Mouse (Mus musculus) kidney, adult 2 months (tissue): Measurements from ENCODE around the gene Ccdc124. TPM values are rescaled to one million over a fixed set of nuclear protein-coding genes. Genes with fewer than 3 reads are reported as not detected.

Experiments
- DNase-seq: peaks from one replicate; pipeline ENCODE4 v3.0.0; 2021
- H3K27ac ChIP-seq: fragments of 200-500 bp; 2 replicates; pipeline ENCODE4 v1.5.1; 2012; ENCODE audit warnings: low read depth, low read length, control low read depth, inconsistent platforms; ENCODE audit not compliant: insufficient read depth
- H3K27me3 ChIP-seq: fragments of 200-500 bp; replicated peaks from 2 replicates; pipeline ENCODE4 v1.6.1; 2012; ENCODE audit warnings: mild to moderate bottlenecking, moderate library complexity, low read length, inconsistent platforms; ENCODE audit not compliant: control insufficient read depth, insufficient read depth
- H3K36me3 ChIP-seq: fragments of 200-500 bp; 2 replicates; pipeline ENCODE4 v1.6.1; 2012; ENCODE audit warnings: mild to moderate bottlenecking, moderate library complexity, low read length, inconsistent platforms; ENCODE audit not compliant: control insufficient read depth, insufficient read depth
- H3K4me1 ChIP-seq: fragments of 200-500 bp; 2 replicates; pipeline ENCODE4 v1.6.1; 2011; ENCODE audit warnings: low read length; ENCODE audit not compliant: control insufficient read depth, insufficient read depth
- H3K4me3 ChIP-seq: fragments of 200-500 bp; 2 replicates; pipeline ENCODE4 v1.5.1; 2011; ENCODE audit warnings: mild to moderate bottlenecking, low read depth, low read length, control low read depth; ENCODE audit not compliant: insufficient read depth
- CTCF ChIP-seq: fragments of 200-500 bp; conservative IDR thresholded peaks from 2 replicates; pipeline ENCODE4 v1.5.1; 2011; ENCODE audit warnings: low read depth, mild to moderate bottlenecking, control low read depth, low read length, moderate library complexity, mixed read lengths; ENCODE audit not compliant: insufficient read depth, insufficient read length
- POLR2A ChIP-seq: fragments of 200-500 bp; IDR thresholded peaks from one replicate; pipeline ENCODE4 v1.6.1; 2011; ENCODE audit warnings: low read depth, low read length, control low read depth
- WGBS: fragments of 180-500 bp; shearing (Covaris S2); methylation state at CpG from one replicate; pipeline ENCODE4 v1.1.7; 2018; 5-methylcytosine and 5-hydroxymethylcytosine counted together
- polyA plus RNA-seq: library from polyadenylated mRNA; depleted of rRNA; stranded (reverse); fragments of >200 nt; gene quantifications from 2 replicates; pipeline ENCODE4 v1.2.3, GENCODE M21; 2012

The Ccdc124 gene
- polyA plus RNA-seq, 1 experiment: 48.9 TPM

DNA sequence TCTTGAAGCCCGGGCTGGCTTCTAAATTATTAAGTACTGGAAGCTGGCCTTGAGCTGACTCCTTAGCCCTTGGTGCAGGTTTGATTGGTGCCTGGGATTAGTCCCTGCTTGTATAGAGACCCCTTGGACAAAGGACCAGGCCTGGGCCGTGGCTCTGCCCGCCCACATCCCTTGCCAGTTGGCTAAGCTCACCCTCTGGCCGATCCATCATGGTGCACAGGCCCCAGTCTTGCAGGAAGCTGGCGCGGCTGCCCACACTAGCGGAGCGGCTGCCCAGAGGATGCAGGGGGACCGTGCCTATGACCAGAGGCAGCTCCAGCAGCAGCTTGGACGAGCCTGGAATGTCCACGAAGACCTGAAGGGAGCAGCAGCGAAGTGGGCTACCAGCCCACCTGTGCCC is 37.1 kb downstream of the Ccdc124 start:
- H3K27me3 ChIP-seq: no peaks in the 10 kb centered on the region
- H3K4me1 ChIP-seq: peaks cover 11% of the 10 kb centered on the region
- no peak overlapping the region for H3K4me3 ChIP-seq
- TF ChIP-seq POLR2A (no peak), CTCF (no peak)
- no peak overlapping the region for H3K27ac ChIP-seq
- no peak for DNase-seq
- no peaks in the 10 kb centered on the region for H3K36me3 ChIP-seq
- WGBS: 85% methylated on average over 12 of the region's 12 CpGs

DNA sequence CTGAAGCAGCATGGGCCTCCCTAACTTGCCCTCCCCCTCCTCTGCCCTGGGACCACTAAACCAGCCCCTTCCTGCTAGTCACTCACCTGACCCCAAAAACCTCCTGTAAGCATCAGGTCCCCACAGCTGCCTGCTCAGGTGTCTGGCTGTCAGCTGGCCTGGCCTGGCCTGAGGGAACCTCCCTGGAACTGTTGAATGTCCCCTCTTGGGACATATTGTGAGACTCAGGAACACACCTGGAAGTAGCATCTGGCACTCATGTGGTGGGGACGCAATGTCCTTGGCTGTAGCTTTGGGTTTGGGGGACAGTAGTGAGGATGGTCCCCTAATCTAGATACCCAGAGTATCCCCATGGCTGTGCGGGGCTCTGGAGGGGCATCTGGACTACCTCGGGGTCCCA is 39.7 kb downstream of the Ccdc124 start:
- H3K27ac ChIP-seq: no peak overlapping the region
- no peak overlapping the region for H3K4me3 ChIP-seq
- H3K36me3 ChIP-seq: no peaks in the 10 kb centered on the region
- DNase-seq: no peak
- TF ChIP-seq POLR2A (no peak), CTCF (no peak)
- 98% methylated on average over 3 of the region's 3 CpGs for WGBS
- H3K27me3 ChIP-seq: no peaks in the 10 kb centered on the region
- peaks cover 8% of the 10 kb centered on the region for H3K4me1 ChIP-seq

DNA sequence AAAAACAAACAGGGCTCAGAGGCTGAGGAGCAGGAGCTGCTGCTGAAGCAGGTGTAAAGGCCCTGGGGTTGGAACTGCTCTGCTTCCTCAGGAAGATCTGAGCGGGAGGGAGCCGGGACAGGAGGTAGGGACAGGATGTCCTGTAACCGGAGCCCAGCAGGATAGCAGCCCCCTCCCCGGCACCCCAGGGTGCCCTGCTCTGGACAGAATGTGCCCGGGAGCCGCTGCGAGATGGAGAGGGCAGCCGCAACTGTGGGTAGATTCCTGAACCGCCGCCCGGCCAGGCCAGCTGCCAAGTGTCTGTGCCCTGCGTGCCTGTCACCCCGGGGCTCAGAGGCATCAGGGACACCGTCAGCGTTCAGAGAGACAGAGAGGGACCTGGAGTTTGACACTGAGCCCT is 40.2 kb downstream of the Ccdc124 start:
- Histone ChIP-seq H3K27ac (peak overlapping the region; percentile 58), H3K4me3 (no peak overlapping the region), H3K36me3 (no peaks in the 10 kb centered on the region), H3K4me1 (peaks cover 8% of the 10 kb centered on the region), H3K27me3 (no peaks in the 10 kb centered on the region)
- TF ChIP-seq POLR2A (no peak), CTCF (no peak)
- WGBS: 29% methylated on average over 15 of the region's 15 CpGs
- DNase-seq: peak; percentile 82

DNA sequence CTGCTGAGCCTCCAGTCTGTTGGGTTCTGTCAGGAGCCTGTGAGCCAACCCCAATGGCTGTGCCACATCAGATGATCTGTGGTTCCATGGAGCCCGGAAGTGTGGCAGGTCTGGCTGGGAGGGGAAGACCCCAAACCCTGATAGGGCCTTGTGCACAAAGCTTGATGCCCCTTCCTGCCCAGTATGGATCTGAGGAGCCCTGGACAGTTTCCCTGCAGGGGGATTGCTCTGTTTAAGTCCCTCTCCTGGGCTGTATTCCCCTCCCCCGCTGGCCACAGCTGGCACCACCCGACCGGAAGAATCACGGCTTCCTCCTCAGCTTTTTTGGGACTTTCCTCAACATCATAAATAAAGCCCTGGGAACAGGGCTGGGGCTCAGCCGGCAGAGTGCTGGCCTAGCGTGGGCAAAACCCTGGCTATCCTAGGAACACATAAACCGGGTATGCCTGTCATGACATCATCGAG is 40.7 kb downstream of the Ccdc124 start:
- WGBS: 33% methylated on average over 9 of the region's 9 CpGs
- H3K36me3 ChIP-seq: no peaks in the 10 kb centered on the region
- H3K27ac ChIP-seq: peak overlapping the region; percentile 58
- DNase-seq: peak; percentile 73
- peaks cover 8% of the 10 kb centered on the region for H3K4me1 ChIP-seq
- H3K27me3 ChIP-seq: no peaks in the 10 kb centered on the region
- no peak overlapping the region for H3K4me3 ChIP-seq
- TF ChIP-seq CTCF: no peak
- TF ChIP-seq POLR2A: no peak

DNA sequence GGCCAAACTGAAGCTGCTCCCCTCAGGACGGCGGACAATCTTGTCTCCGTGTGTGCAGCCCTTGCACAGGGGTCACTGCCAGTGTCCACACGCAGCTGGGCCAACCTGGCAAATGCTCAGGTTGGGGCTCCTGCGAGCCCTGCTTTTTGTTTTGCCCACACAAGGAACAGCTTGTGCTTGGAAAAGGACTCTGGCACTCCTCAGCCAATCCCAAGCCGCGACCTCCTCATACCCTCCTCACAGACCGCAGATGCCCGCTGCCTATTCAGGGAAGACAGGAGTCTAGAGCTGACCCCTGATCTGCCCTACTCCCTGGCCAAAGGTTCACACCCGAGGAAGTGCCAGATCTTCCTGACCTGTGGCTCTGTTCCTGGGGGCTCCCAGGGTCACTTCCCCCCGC is 41.4 kb downstream of the Ccdc124 start:
- no peaks in the 10 kb centered on the region for H3K36me3 ChIP-seq
- H3K4me1 ChIP-seq: peaks cover 8% of the 10 kb centered on the region
- no peak for TF ChIP-seq CTCF
- no peak for TF ChIP-seq POLR2A
- H3K4me3 ChIP-seq: no peak overlapping the region
- peak overlapping the region; percentile 47 for H3K27ac ChIP-seq
- WGBS: 55% methylated on average over 11 of the region's 11 CpGs
- no peaks in the 10 kb centered on the region for H3K27me3 ChIP-seq
- DNase-seq: peak; percentile 21

DNA sequence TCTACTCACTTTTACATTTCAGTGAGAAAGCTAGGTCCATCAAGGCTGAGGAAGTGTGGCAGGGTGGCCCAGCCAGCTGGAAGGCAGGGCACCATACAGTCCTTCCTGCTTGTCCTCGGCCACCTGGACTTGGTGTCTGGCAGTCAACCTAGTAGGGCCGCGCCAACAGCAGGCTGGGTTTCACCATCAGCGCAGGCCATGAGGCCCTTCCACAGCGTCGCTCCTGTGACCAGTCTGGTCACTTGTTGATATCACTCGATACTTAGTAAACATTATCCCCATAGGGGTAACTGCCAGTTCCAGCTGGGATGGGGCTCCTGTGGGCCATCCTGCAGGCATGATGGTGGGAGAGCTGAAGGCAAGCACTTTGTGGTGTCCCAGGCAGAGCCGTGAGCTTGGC is 42.2 kb downstream of the Ccdc124 start:
- TF ChIP-seq CTCF: no peak
- no peak for TF ChIP-seq POLR2A
- DNase-seq: no peak
- WGBS: 89% methylated on average over 8 of the region's 8 CpGs

DNA sequence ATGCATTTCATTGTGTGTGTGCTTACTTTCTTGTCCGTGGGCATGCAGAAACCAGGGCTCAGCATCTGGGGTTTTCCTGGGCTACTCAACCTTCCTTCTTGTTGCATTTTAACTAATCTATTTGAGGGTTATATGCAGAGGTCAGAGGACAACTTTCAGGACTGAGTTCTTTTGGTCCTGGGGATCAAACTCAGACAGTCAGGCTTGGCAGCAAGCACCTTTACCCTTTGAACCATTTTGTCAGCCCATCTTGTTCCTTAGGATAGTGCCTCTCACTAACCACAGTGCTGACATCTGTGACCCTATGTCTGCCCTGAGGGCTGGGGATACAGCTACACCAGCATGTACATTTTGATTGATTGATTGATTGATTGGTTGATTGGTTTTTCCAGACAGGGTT is 45.9 kb downstream of the Ccdc124 start:
- H3K36me3 ChIP-seq: no peaks in the 10 kb centered on the region
- peak; percentile 56 for DNase-seq
- no peak overlapping the region for H3K27ac ChIP-seq
- 48% methylated on average over 1 of the region's 1 CpGs for WGBS
- TF ChIP-seq CTCF: no peak
- TF ChIP-seq POLR2A: no peak
- H3K27me3 ChIP-seq: no peaks in the 10 kb centered on the region
- peaks cover 1% of the 10 kb centered on the region; the same call in 1 of the 2 replicates for H3K4me1 ChIP-seq
- H3K4me3 ChIP-seq: no peak overlapping the region

More for the DNA sequence above, 42.2 kb downstream of the Ccdc124 start:
- Histone ChIP-seq H3K4me3 (no peak overlapping the region), H3K36me3 (no peaks in the 10 kb centered on the region), H3K27ac (no peak overlapping the region), H3K27me3 (no peaks in the 10 kb centered on the region), H3K4me1 (peaks cover 8% of the 10 kb centered on the region)

DNA sequence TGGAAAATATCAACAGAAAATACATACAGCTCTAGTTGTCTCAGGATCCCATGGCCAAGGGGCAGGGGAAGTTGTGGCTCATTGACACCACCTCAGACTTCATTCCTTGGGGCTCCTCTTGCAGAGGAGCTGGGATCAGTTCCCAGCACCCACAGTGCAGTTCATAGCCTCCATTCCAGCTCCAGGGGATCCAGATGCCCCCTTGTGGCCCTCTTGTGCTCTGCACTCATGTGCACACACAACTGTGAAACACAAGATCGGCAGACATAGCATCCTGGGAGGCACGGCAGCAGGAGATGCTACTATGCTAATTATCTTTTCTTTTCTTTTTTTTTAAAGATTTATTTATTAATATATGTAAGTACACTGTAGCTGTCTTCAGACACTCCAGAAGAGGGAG is 46.7 kb downstream of the Ccdc124 start:
- DNase-seq: no peak
- Histone ChIP-seq H3K4me3 (no peak overlapping the region), H3K36me3 (no peaks in the 10 kb centered on the region), H3K27ac (no peak overlapping the region), H3K27me3 (no peaks in the 10 kb centered on the region), H3K4me1 (no peaks in the 10 kb centered on the region)
- 85% methylated on average over 2 of the region's 2 CpGs for WGBS
- TF ChIP-seq POLR2A: no peak
- TF ChIP-seq CTCF: no peak
